Mouse (Mus musculus): ENCODE measurements at regions not wholly inside any gene's neighbourhood (a gene's known extent, or its start where the extent isn't known, plus 50 kb on each side); places are given as distances from the start of the nearest gene placed in this dataset.

GRCm38 (mm10) chr8:126806181-126806560 lies 139.5 kb downstream of the Tomm20 start:
- 45% methylated on average over 3 of the region's 3 CpGs for whole genome bisulfite sequencing (ENCODE audit: insufficient replicate concordance)
- Histone ChIP-seq H3K9ac (no peak overlapping the region), H3K4me1 (replicated peaks) (peaks cover 49% of the 10 kb centered on the region), H3K27ac (peak overlapping the region; percentile 68), H3K36me3 (no peaks in the 10 kb centered on the region), H3K27me3 (0 out of 2 replicates have a peak, but pooled peaks cover 5% of the 10 kb centered on the region), H3K4me3 (replicated peaks) (no peak overlapping the region), H3K4me2 (no peak overlapping the region), H3K9me3 (replicated peaks) (no peaks in the 10 kb centered on the region)
- ATAC-seq (ENCODE audit: low read depth) (0 out of 2 replicates have a peak, but pooled peaks have one; percentile 14), DNase-seq (no peak)

DNA sequence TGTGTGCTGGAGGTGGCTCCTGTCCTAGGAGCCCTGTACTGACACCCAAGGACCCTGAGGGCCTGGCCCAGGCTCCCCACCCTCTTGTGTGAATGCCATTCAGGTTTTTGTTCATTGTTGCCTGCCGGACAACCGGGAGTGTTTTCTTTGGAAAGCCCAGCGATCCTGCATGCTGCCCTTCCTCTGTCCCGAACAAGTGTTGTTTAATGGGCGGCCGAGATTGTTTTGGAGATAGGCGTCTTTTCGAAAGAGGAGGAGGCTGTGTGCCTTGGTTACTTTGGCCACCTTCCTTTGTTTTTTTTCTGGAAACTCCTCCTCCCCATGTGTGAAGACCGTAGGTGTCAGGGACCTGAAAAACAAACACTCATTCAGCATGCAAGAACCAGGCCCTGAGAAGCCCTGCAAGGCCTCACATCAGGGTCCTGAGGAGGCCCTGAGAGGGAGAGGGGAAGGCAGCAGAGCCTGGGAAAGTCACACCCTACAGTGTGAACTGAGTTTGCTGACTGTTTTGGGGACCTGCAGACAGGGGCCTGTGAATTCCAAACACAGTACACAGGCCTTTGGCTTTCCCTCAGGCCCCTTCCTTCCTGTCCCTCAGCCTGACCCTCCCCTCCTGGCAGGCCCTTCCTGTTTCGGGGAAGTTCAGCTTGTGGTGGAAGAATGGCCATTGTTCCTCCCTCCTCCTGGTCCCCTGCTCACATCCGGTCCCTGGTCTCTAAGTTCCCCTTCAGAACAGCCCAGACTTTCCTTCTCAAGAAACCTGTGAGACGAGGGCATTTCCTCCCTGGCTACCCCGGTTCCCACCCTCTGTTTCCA lies 140.1 kb downstream of the Tomm20 start:
- no peak overlapping the region for H3K4me3 ChIP-seq (replicated peaks)
- DNase-seq, result no peak
- 0 out of 2 replicates have a peak, but pooled peaks cover 5% of the 10 kb centered on the region for H3K27me3 ChIP-seq
- ATAC-seq (ENCODE audit: low read depth), result peak; percentile 34; the same call in 1 of the 2 replicates
- H3K27ac ChIP-seq, result peak overlapping the region; percentile 68
- no peaks in the 10 kb centered on the region for H3K36me3 ChIP-seq
- no peaks in the 10 kb centered on the region for H3K9me3 ChIP-seq (replicated peaks)
- WGBS (ENCODE audit: insufficient replicate concordance), result 37% methylated on average over 13 of the region's 13 CpGs
- H3K4me2 ChIP-seq, result no peak overlapping the region
- no peak overlapping the region for H3K9ac ChIP-seq
- peaks cover 49% of the 10 kb centered on the region for H3K4me1 ChIP-seq (replicated peaks)

DNA sequence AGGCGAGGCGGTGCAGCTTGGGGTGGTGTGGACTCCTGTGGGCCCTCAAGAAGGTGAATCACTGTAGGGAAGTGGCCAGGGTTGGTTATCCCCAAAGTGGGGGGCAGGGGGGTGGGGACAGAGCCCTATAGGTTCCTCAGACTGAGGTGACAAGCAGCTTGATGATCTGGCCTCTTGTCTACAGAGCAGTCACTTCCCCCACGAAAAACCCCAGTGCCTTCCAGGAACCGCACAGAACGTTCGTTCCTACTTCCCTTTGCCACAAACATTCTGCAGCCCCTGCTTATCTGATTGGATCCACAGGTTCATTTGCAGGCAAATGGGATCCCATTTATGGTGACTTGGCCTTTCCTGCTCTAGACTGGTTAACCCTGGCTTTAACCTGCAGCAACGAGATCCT lies 141.5 kb downstream of the Tomm20 start:
- DNase-seq (no peak), ATAC-seq (ENCODE audit: low read depth) (no peak)
- Histone ChIP-seq H3K9ac (no peak overlapping the region), H3K4me1 (replicated peaks) (peaks cover 49% of the 10 kb centered on the region), H3K27ac (peak overlapping the region; percentile 16; the same call in 1 of the 2 replicates), H3K4me3 (replicated peaks) (no peak overlapping the region), H3K36me3 (no peaks in the 10 kb centered on the region), H3K27me3 (0 out of 2 replicates have a peak, but pooled peaks cover 1% of the 10 kb centered on the region), H3K9me3 (replicated peaks) (no peaks in the 10 kb centered on the region), H3K4me2 (no peak overlapping the region)
- 18% methylated on average over 7 of the region's 7 CpGs for WGBS (ENCODE audit: insufficient replicate concordance)

DNA sequence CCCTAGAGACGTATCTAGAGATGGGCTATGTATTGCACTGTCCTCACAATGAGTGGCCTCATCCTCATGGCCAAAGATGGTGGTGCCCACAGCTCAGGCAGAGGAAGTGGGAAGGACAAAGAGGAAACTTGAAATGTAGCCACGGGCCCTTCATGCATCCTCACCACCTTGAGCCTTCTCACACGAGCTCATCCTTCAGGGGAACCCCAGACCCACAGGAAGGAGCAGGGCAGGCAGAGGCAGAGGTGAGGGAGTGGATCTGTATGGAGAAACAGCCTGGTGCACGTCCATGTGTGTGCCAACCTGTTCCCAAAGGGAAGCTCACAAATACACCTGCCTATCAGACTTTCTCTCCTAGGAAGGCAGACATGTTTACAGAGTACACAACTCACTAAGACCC lies 143.0 kb downstream of the Tomm20 start:
- Histone ChIP-seq H3K4me1 (replicated peaks) (peaks cover 47% of the 10 kb centered on the region), H3K27me3 (no peaks in the 10 kb centered on the region), H3K36me3 (no peaks in the 10 kb centered on the region), H3K9ac (no peak overlapping the region), H3K4me3 (replicated peaks) (no peak overlapping the region), H3K27ac (no peak overlapping the region), H3K4me2 (no peak overlapping the region), H3K9me3 (replicated peaks) (no peaks in the 10 kb centered on the region)
- ATAC-seq (ENCODE audit: low read depth) (no peak), DNase-seq (no peak)
- 35% methylated on average over 4 of the region's 4 CpGs for WGBS (ENCODE audit: insufficient replicate concordance)

DNA sequence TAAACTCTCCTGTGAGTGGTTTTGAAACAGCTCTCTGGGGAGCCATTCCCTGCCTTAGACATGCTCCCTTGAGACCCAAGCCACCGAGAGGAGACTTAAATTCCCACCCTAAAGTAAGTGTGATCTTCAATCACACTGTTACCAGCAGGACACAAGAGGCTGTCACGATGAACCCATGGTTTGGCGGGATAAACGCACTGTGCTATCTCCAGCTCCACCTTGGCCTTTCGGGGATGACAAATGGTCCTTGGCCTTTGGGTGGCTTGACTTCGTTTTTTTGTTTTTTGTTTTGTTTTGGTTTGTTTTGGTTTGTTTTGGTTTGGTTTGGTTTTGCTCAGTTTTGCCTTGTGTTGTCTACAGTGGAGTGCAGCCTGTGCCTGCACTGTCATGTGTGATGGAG lies 144.7 kb downstream of the Tomm20 start:
- Histone ChIP-seq H3K27me3 (no peaks in the 10 kb centered on the region), H3K4me1 (replicated peaks) (peaks cover 30% of the 10 kb centered on the region), H3K36me3 (no peaks in the 10 kb centered on the region), H3K9me3 (replicated peaks) (no peaks in the 10 kb centered on the region), H3K27ac (no peak overlapping the region), H3K4me3 (replicated peaks) (no peak overlapping the region), H3K4me2 (no peak overlapping the region), H3K9ac (no peak overlapping the region)
- ATAC-seq (ENCODE audit: low read depth), result no peak
- DNase-seq, result no peak
- WGBS (ENCODE audit: insufficient replicate concordance), result 41% methylated on average over 6 of the region's 6 CpGs

GRCm38 (mm10) chr8:126797571-126798334 lies 147.9 kb downstream of the Tomm20 start:
- Histone ChIP-seq H3K27ac (no peak overlapping the region), H3K27me3 (no peaks in the 10 kb centered on the region), H3K4me1 (replicated peaks) (peaks cover 1% of the 10 kb centered on the region), H3K4me3 (replicated peaks) (no peak overlapping the region), H3K4me2 (no peak overlapping the region), H3K9ac (no peak overlapping the region), H3K36me3 (no peaks in the 10 kb centered on the region), H3K9me3 (replicated peaks) (no peaks in the 10 kb centered on the region)
- WGBS (ENCODE audit: insufficient replicate concordance), result 72% methylated on average over 9 of the region's 9 CpGs
- ATAC-seq (ENCODE audit: low read depth) (no peak), DNase-seq (no peak)

GRCm38 (mm10) chr8:126793657-126794056 lies 152.0 kb downstream of the Tomm20 start:
- no peak overlapping the region for H3K4me3 ChIP-seq (replicated peaks)
- ATAC-seq (ENCODE audit: low read depth) (no peak), DNase-seq (no peak)
- peaks cover 4% of the 10 kb centered on the region; the same call in 1 of the 2 replicates for H3K4me1 ChIP-seq (replicated peaks)
- no peaks in the 10 kb centered on the region for H3K36me3 ChIP-seq
- 51% methylated on average over 3 of the region's 3 CpGs for WGBS (ENCODE audit: insufficient replicate concordance)
- no peak overlapping the region for H3K27ac ChIP-seq
- no peaks in the 10 kb centered on the region for H3K27me3 ChIP-seq
- H3K4me2 ChIP-seq, result no peak overlapping the region
- H3K9me3 ChIP-seq (replicated peaks), result no peaks in the 10 kb centered on the region
- no peak overlapping the region for H3K9ac ChIP-seq

DNA sequence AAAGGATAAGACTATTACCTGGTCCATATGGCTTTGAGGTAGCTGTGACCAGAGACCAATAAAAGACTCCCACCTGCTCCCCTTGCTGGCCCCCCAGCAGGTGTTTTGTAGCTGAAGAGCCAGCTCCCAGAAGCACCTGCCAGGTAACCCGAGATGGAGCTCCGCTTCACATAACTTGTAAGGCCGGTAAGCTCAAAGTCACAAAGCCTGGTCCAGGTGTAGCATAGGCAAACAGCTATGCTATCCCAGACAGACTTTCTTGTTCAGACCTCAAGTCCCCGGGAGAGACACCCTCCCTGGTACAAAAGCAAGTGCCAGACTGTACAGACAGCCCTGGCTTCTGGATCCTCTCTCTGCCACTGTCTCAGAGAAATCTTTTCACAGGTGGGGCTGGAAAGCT lies 154.6 kb downstream of the Tomm20 start:
- H3K4me2 ChIP-seq, result no peak overlapping the region
- H3K27me3 ChIP-seq, result no peaks in the 10 kb centered on the region
- peaks cover 13% of the 10 kb centered on the region for H3K4me1 ChIP-seq (replicated peaks)
- no peaks in the 10 kb centered on the region for H3K36me3 ChIP-seq
- no peak overlapping the region for H3K4me3 ChIP-seq (replicated peaks)
- no peaks in the 10 kb centered on the region for H3K9me3 ChIP-seq (replicated peaks)
- no peak overlapping the region for H3K27ac ChIP-seq
- 74% methylated on average over 4 of the region's 4 CpGs for WGBS (ENCODE audit: insufficient replicate concordance)
- DNase-seq (no peak), ATAC-seq (ENCODE audit: low read depth) (no peak)
- H3K9ac ChIP-seq, result no peak overlapping the region

GRCm38 (mm10) chr8:126790214-126790613 lies 155.4 kb downstream of the Tomm20 start:
- Histone ChIP-seq H3K4me1 (replicated peaks) (peaks cover 13% of the 10 kb centered on the region), H3K36me3 (no peaks in the 10 kb centered on the region), H3K4me2 (no peak overlapping the region), H3K27ac (no peak overlapping the region), H3K9ac (no peak overlapping the region), H3K27me3 (no peaks in the 10 kb centered on the region), H3K4me3 (replicated peaks) (no peak overlapping the region), H3K9me3 (replicated peaks) (no peaks in the 10 kb centered on the region)
- DNase-seq, result no peak
- 85% methylated on average over 9 of the region's 9 CpGs for WGBS (ENCODE audit: insufficient replicate concordance)
- no peak for ATAC-seq (ENCODE audit: low read depth)

DNA sequence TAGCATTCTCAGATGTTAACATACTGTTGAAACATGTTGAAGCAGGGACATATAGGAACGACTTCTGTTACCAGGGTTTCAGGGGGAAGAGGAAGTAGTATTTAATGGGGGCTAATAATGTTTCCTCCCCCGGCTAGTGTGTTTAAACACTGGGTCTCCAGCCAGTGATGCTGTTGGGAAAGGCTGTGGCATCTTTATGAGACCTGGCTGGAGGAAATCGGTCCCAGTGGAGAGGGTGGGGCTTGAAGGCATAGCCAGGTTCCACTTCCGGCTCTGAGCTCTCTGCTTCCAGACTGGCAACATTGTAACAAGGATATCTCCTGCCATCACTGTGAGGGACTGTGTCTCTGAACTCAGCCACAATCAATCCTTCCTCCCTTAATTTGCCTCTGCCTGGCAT lies 156.6 kb downstream of the Tomm20 start:
- Histone ChIP-seq H3K9me3 (replicated peaks) (no peaks in the 10 kb centered on the region), H3K4me2 (no peak overlapping the region), H3K27ac (no peak overlapping the region), H3K36me3 (no peaks in the 10 kb centered on the region), H3K27me3 (no peaks in the 10 kb centered on the region), H3K9ac (no peak overlapping the region), H3K4me1 (replicated peaks) (peaks cover 13% of the 10 kb centered on the region), H3K4me3 (replicated peaks) (no peak overlapping the region)
- ATAC-seq (ENCODE audit: low read depth) (no peak), DNase-seq (no peak)
- WGBS (ENCODE audit: insufficient replicate concordance), result 41% methylated on average over 4 of the region's 4 CpGs

- Histone ChIP-seq H3K4me3 (replicated peaks) (no peak overlapping the region), H3K9me3 (replicated peaks) (no peaks in the 10 kb centered on the region), H3K9ac (no peak overlapping the region), H3K4me1 (replicated peaks) (peaks cover 13% of the 10 kb centered on the region), H3K27me3 (no peaks in the 10 kb centered on the region), H3K4me2 (no peak overlapping the region), H3K27ac (no peak overlapping the region), H3K36me3 (no peaks in the 10 kb centered on the region)
- 45% methylated on average over 4 of the region's 4 CpGs for WGBS (ENCODE audit: insufficient replicate concordance)
- no peak for ATAC-seq (ENCODE audit: low read depth)
- no peak for DNase-seq
These were observed 157.0 kb downstream of the Tomm20 start for GRCm38 (mm10) chr8:126788669-126789068.

Measured in liver, embryonic 13.5 days (tissue).